Mouse (Mus musculus) stomach, postnatal 0 days (tissue): ENCODE measurements at regions not wholly inside any gene's neighbourhood (a gene's known extent, or its start where the extent isn't known, plus 50 kb on each side); places are given as distances from the start of the nearest gene placed in this dataset.

Experiments
- CTCF ChIP-seq: IDR thresholded peaks from 2 replicates; pipeline ENCODE4 v1.5.1; 2016; ENCODE audit warnings: antibody characterized with exemption, low read depth, mild to moderate bottlenecking, moderate library complexity
- EP300 ChIP-seq: optimal IDR thresholded peaks from 2 replicates; pipeline ENCODE3; 2016; ENCODE audit warnings: antibody characterized with exemption

DNA sequence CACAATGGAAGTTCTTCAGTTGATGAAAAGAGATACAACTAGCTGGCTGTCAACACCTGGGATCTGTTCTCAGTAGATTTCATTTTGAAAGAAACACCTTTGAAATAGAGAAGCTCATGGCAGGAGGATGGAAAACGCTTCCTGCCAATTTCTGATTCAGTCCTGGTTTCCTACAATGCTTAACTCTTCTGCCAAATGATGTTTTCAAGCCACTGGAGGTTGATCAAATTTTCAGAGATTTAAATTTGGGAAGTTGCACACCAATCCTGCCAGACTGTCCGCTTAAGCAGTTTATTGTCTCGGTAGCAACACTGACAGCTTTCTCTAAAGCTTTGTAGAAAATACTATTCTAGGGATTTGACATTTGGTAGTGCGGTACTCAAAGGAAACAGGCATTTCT is 251.1 kb upstream of the Sel1l start:
- TF ChIP-seq EP300 = no peak
- TF ChIP-seq CTCF = no peak
